Mouse (Mus musculus) heart, embryonic 10.5 days (tissue): ENCODE measurements around the gene Atp7a. TPM values are rescaled to one million over a fixed set of nuclear protein-coding genes. Genes with fewer than 3 reads are reported as not detected.
"Not testable (repeated sequence)": the region's sequence is repeated elsewhere in the genome, so short reads cannot be mapped to it uniquely, and the experiment has no call there.

ENCODE experiments used
- DNase-seq: peaks from one replicate; pipeline ENCODE4 v3.0.0-alpha.2; 2017; ENCODE audit warnings: low spot score
- H3K27ac ChIP-seq: fragments of 300-500 bp; sonication (generic); 2 replicates; pipeline ENCODE4 v1.5.1; 2016; ENCODE audit warnings: mild to moderate bottlenecking
- H3K27me3 ChIP-seq: fragments of 300-500 bp; sonication (generic); 2 replicates; pipeline ENCODE4 v1.6.1; 2016; ENCODE audit warnings: mild to moderate bottlenecking; ENCODE audit not compliant: poor library complexity, insufficient read depth, severe bottlenecking
- H3K36me3 ChIP-seq: fragments of 300-500 bp; sonication (generic); 2 replicates; pipeline ENCODE4 v1.6.1; 2016; ENCODE audit warnings: mild to moderate bottlenecking, moderate library complexity
- H3K4me1 ChIP-seq: fragments of 300-500 bp; sonication (generic); 2 replicates; pipeline ENCODE4 v1.6.1; 2016; ENCODE audit warnings: mild to moderate bottlenecking
- H3K4me3 ChIP-seq: fragments of 300-500 bp; sonication (generic); 2 replicates; pipeline ENCODE4 v1.5.1; 2016; ENCODE audit warnings: mild to moderate bottlenecking, moderate library complexity
- H3K9me3 ChIP-seq: fragments of 300-500 bp; sonication (generic); 2 replicates; pipeline ENCODE4 v1.6.1; 2016; ENCODE audit warnings: mild to moderate bottlenecking, moderate library complexity
- WGBS: fragments of 180-500 bp; shearing (Covaris S2); methylation state at CpG from one replicate; pipeline ENCODE4 v1.1.7; 2016; 5-methylcytosine and 5-hydroxymethylcytosine counted together
- polyA plus RNA-seq: library from polyadenylated mRNA; unstranded; fragments of >200 nt; fragmentation: Nextera tagmentation; extraction: Ambion mirVana; gene quantifications from 2 replicates; pipeline ENCODE4 v1.2.1, GENCODE M21; 2016

Gene Atp7a
- polyA plus RNA-seq, 1 experiment from 2014 or later = 24.0 TPM

- Histone ChIP-seq H3K27me3 (no peaks in the 10 kb centered on the region), H3K27ac (no peak overlapping the region), H3K4me3 (no peak overlapping the region), H3K9me3 (no peaks in the 10 kb centered on the region), H3K4me1 (no peaks in the 10 kb centered on the region), H3K36me3 (no peaks in the 10 kb centered on the region)
- DNase-seq = no peak
Observed at GRCm38 (mm10) chrX:106031124-106031523, 4.0 kb downstream of the Atp7a start.

- Histone ChIP-seq H3K27me3 (no peaks in the 10 kb centered on the region), H3K4me3 (no peak overlapping the region), H3K27ac (no peak overlapping the region), H3K4me1 (no peaks in the 10 kb centered on the region), H3K36me3 (no peaks in the 10 kb centered on the region), H3K9me3 (no peaks in the 10 kb centered on the region)
- no peak for DNase-seq
- WGBS = 61% methylated on average over 2 of the region's 2 CpGs
Observed at GRCm38 (mm10) chrX:106035727-106036126, 8.7 kb downstream of the Atp7a start.

GRCm38 (mm10) chrX:106037185-106037752 is 10.2 kb downstream of the Atp7a start:
- Histone ChIP-seq H3K27ac (no peak overlapping the region), H3K27me3 (no peaks in the 10 kb centered on the region), H3K36me3 (no peaks in the 10 kb centered on the region), H3K4me3 (no peak overlapping the region), H3K9me3 (no peaks in the 10 kb centered on the region), H3K4me1 (no peaks in the 10 kb centered on the region)
- DNase-seq = no peak
- 74% methylated on average over 3 of the region's 3 CpGs for WGBS

- no peak for DNase-seq
- WGBS = 47% methylated on average over 8 of the region's 8 CpGs
- H3K4me3 ChIP-seq = no peak overlapping the region
- no peaks in the 10 kb centered on the region for H3K4me1 ChIP-seq
- no peak overlapping the region for H3K27ac ChIP-seq
- no peaks in the 10 kb centered on the region for H3K9me3 ChIP-seq
- no peaks in the 10 kb centered on the region for H3K36me3 ChIP-seq
- H3K27me3 ChIP-seq = no peaks in the 10 kb centered on the region
Observed at GRCm38 (mm10) chrX:106043863-106044617, 17.0 kb downstream of the Atp7a start.

- WGBS = 32% methylated on average over 2 of the region's 2 CpGs
- no peaks in the 10 kb centered on the region for H3K4me1 ChIP-seq
- no peaks in the 10 kb centered on the region for H3K36me3 ChIP-seq
- no peak overlapping the region for H3K27ac ChIP-seq
- no peak overlapping the region for H3K4me3 ChIP-seq
- no peaks in the 10 kb centered on the region for H3K27me3 ChIP-seq
- no peak for DNase-seq
- no peaks in the 10 kb centered on the region for H3K9me3 ChIP-seq
Observed at GRCm38 (mm10) chrX:106045455-106045854, 18.4 kb downstream of the Atp7a start.

- Histone ChIP-seq H3K27ac (0 out of 2 replicates have a peak overlapping the region, but pooled peaks have one; percentile 29), H3K4me1 (no peaks in the 10 kb centered on the region), H3K9me3 (no peaks in the 10 kb centered on the region), H3K27me3 (no peaks in the 10 kb centered on the region), H3K4me3 (0 out of 2 replicates have a peak overlapping the region, but pooled peaks have one; percentile 12), H3K36me3 (no peaks in the 10 kb centered on the region)
- WGBS = 54% methylated on average over 9 of the region's 9 CpGs
- no peak for DNase-seq
Observed at GRCm38 (mm10) chrX:106045928-106046327, 18.9 kb downstream of the Atp7a start.

- no peak overlapping the region for H3K4me3 ChIP-seq
- H3K27ac ChIP-seq = no peak overlapping the region
- no peaks in the 10 kb centered on the region for H3K4me1 ChIP-seq
- no peaks in the 10 kb centered on the region for H3K36me3 ChIP-seq
- 69% methylated on average over 1 of the region's 1 CpGs for WGBS
- H3K27me3 ChIP-seq = no peaks in the 10 kb centered on the region
- no peak for DNase-seq
- H3K9me3 ChIP-seq = no peaks in the 10 kb centered on the region
Observed at GRCm38 (mm10) chrX:106048191-106048590, 21.1 kb downstream of the Atp7a start.

GRCm38 (mm10) chrX:106077858-106078257 is 50.8 kb downstream of the Atp7a start:
- H3K36me3 ChIP-seq, DNase-seq, H3K9me3 ChIP-seq, H3K4me1 ChIP-seq, H3K27ac ChIP-seq, H3K4me3 ChIP-seq, H3K27me3 ChIP-seq: not testable (repeated sequence)
- WGBS = 84% methylated on average over 2 of the region's 2 CpGs

- H3K4me3 ChIP-seq = no peak overlapping the region
- H3K36me3 ChIP-seq = peaks cover 4% of the 10 kb centered on the region; the same call in 1 of the 2 replicates
- no peaks in the 10 kb centered on the region for H3K4me1 ChIP-seq
- no peak for DNase-seq
- H3K27me3 ChIP-seq = no peaks in the 10 kb centered on the region
- WGBS = 43% methylated on average over 13 of the region's 13 CpGs
- H3K9me3 ChIP-seq = no peaks in the 10 kb centered on the region
- H3K27ac ChIP-seq = 0 out of 2 replicates have a peak overlapping the region, but pooled peaks have one; percentile 22
Observed at GRCm38 (mm10) chrX:106080811-106081443, 53.9 kb downstream of the Atp7a start.

- Histone ChIP-seq H3K9me3 (no peaks in the 10 kb centered on the region), H3K27ac (no peak overlapping the region), H3K4me1 (no peaks in the 10 kb centered on the region), H3K36me3 (peaks cover 10% of the 10 kb centered on the region; the same call in 1 of the 2 replicates), H3K27me3 (no peaks in the 10 kb centered on the region), H3K4me3 (no peak overlapping the region)
- no peak for DNase-seq
Observed at GRCm38 (mm10) chrX:106082518-106082917, 55.4 kb downstream of the Atp7a start.

GRCm38 (mm10) chrX:106085132-106085531 is 58.1 kb downstream of the Atp7a start:
- H3K9me3 ChIP-seq = no peaks in the 10 kb centered on the region
- 82% methylated on average over 3 of the region's 3 CpGs for WGBS
- H3K36me3 ChIP-seq = peaks cover 6% of the 10 kb centered on the region; the same call in 1 of the 2 replicates
- no peak overlapping the region for H3K4me3 ChIP-seq
- no peak for DNase-seq
- H3K4me1 ChIP-seq = no peaks in the 10 kb centered on the region
- no peak overlapping the region for H3K27ac ChIP-seq
- no peaks in the 10 kb centered on the region for H3K27me3 ChIP-seq

GRCm38 (mm10) chrX:106085564-106085963 is 58.5 kb downstream of the Atp7a start:
- Histone ChIP-seq H3K27ac (no peak overlapping the region), H3K4me3 (no peak overlapping the region), H3K27me3 (no peaks in the 10 kb centered on the region), H3K36me3 (peaks cover 6% of the 10 kb centered on the region; the same call in 1 of the 2 replicates), H3K9me3 (no peaks in the 10 kb centered on the region), H3K4me1 (no peaks in the 10 kb centered on the region)
- DNase-seq = no peak
- WGBS = 85% methylated on average over 2 of the region's 2 CpGs

- no peak overlapping the region for H3K27ac ChIP-seq
- 29% methylated on average over 5 of the region's 5 CpGs for WGBS
- no peak overlapping the region for H3K4me3 ChIP-seq
- 0 out of 2 replicates have a peak, but pooled peaks cover 2% of the 10 kb centered on the region for H3K36me3 ChIP-seq
- no peaks in the 10 kb centered on the region for H3K27me3 ChIP-seq
- no peaks in the 10 kb centered on the region for H3K9me3 ChIP-seq
- DNase-seq = no peak
- H3K4me1 ChIP-seq = no peaks in the 10 kb centered on the region
Observed at GRCm38 (mm10) chrX:106092939-106093338, 65.9 kb downstream of the Atp7a start.
